ENCODE assay signal across 16 mouse cellular contexts in the genomic region with DNA sequence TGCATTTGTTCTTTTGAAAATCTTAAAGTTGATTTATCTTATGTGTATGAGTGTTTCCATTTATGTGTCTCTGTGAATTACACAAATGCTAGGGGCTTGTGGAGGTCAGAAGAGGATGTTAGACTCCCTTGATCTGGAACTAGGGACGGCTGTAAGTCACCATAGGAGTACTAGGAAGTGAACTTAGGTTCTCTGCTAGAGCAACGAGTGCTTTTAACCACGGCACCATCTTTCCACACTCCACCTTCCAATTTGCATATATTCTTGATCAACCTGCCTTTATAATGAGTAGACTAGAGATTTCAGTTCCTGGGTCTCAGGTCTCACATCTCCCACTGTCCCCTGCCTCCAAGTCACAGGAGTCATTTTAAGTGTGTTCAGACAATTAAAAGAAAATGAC. TPM values are rescaled to one million over a fixed set of nuclear protein-coding genes. Genes with fewer than 3 reads are reported as not detected.
"Had no signal": no experiment of that assay in that cellular context is flagged by ENCODE, and none has a peak within 500 bp of the region (broad histone marks: within the 10 kb centered on the region; RNA-seq: fewer than 3 reads in every experiment).

No protein-coding gene starts in this region.

- H3K4me3 ChIP-seq: midbrain, embryonic 10.5 days; midbrain, embryonic 13.5 days; midbrain, embryonic 15.5 days; neural tube, embryonic 12.5 days had no signal

- H3K4me1 ChIP-seq: midbrain, embryonic 10.5 days; midbrain, embryonic 13.5 days; midbrain, embryonic 15.5 days; neural tube, embryonic 12.5 days had no signal

- H3K9me3 ChIP-seq: midbrain, embryonic 10.5 days; midbrain, embryonic 13.5 days; midbrain, embryonic 15.5 days; neural tube, embryonic 12.5 days had no signal

- H3K27ac ChIP-seq: midbrain, embryonic 10.5 days; midbrain, embryonic 13.5 days; midbrain, embryonic 15.5 days; neural tube, embryonic 12.5 days had no signal

- H3K4me2 ChIP-seq: lung, embryonic 14.5 days; midbrain, embryonic 13.5 days; midbrain, embryonic 15.5 days; neural tube, embryonic 12.5 days had no signal

- H3K27me3 ChIP-seq: midbrain, embryonic 13.5 days; midbrain, embryonic 15.5 days; neural tube, embryonic 12.5 days had no signal

- DNase-seq: lung, adult 18-20 months; thymus, adult 18-20 months; thymus, postnatal 36 days had no signal

- H3K36me3 ChIP-seq: midbrain, embryonic 10.5 days; midbrain, embryonic 13.5 days; midbrain, embryonic 15.5 days; neural tube, embryonic 12.5 days had no signal

- H3K9ac ChIP-seq: lung, embryonic 14.5 days; midbrain, embryonic 13.5 days; midbrain, embryonic 15.5 days; neural tube, embryonic 12.5 days had no signal

RNA-seq across cellular contexts. Expression of gene 1700012B07Rik, which starts 44.8 kb away (rescaled TPM):
- total RNA-seq: megakaryocyte, adult 5-6 weeks; megakaryocyte-erythroid progenitor cell, adult 5-6 weeks; neutrophil, adult 5-6 weeks had no signal
- polyA plus RNA-seq: lung, embryonic 14.5 days; lung, embryonic 16.5 days; midbrain, embryonic 10.5 days; midbrain, embryonic 13.5 days; midbrain, embryonic 15.5 days; neural tube, embryonic 12.5 days; neural tube, embryonic 14.5 days; spleen, adult 2 months; stomach, embryonic 14.5 days; stomach, embryonic 16.5 days had no signal
